ENCODE assay signal across 5 mouse cellular contexts in genomic region chr3:99338756-99339155, GRCm38 (mm10).
"Had no signal": no experiment of that assay in that cellular context is flagged by ENCODE, and none has a peak within 500 bp of the region (broad histone marks: within the 10 kb centered on the region; RNA-seq: fewer than 3 reads in every experiment).

No protein-coding gene starts in this region.

- DNase-seq: kidney, postnatal 14 days; lung, embryonic 14.5 days; lung, postnatal 10 days; right cerebral cortex, postnatal 14 days; thymus, postnatal 36 days had no signal
